25 mouse cellular contexts compared by ENCODE assay signal in the genomic region with DNA sequence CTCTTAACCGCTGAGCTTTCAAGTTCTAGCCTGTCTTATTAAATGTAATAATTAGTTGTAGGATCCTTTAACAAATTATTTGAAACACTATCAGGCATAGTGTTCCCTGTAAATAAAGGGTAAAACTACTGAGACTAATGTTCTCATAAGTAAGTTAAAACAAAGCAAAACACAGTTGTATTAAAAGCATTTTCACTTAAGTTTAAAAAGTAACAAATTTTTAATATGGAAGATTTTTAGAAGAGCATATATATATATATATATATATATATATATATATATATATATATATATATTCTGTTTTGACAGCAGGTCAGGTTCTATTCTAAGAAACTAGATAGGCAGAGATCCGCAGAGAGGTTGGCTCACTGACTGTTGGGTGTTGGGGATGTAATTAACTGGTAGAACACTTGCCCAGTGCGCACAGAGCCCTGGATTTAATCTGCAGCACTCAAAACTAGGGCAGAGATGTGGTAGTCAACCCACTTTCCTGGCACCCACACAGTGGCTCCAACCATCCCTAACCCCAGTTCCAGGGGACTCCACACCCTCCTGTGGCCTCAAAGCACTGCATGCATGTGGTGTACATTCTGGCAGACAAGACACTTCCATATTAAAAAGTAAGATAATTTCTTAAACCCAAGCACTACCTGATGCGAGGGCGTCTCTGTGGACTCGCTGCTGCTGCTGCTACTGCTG. TPM values are rescaled to one million over a fixed set of nuclear protein-coding genes. Genes with fewer than 3 reads are reported as not detected.
DNase-seq lines count a peak whose midpoint lies in the region; ATAC-seq and TF ChIP-seq lines count a peak whose summit lies in the region.
"Had no signal": no experiment of that assay in that cellular context is flagged by ENCODE, and none has a peak within 500 bp of the region (broad histone marks: within the 10 kb centered on the region; RNA-seq: fewer than 3 reads in every experiment).

No protein-coding gene starts in this region.

- H3K9ac ChIP-seq in intestine, embryonic 14.5 days (ENCODE audit: low read length) = no peak overlapping the region
- no peak overlapping the region for H3K9ac ChIP-seq in intestine, embryonic 15.5 days
- H3K9ac ChIP-seq: embryonic facial prominence, embryonic 13.5 days; embryonic facial prominence, embryonic 15.5 days; forebrain, embryonic 12.5 days had no signal

- in situ Hi-C loops in Patski (cut with MboI; ENCODE audit: low pct_unique_long_range_greater_than_20kb) = no loop called here

- WGBS in intestine, embryonic 14.5 days = 97% methylated on average over 6 of the region's 6 CpGs
- 97% methylated on average over 6 of the region's 6 CpGs for WGBS in intestine, embryonic 15.5 days

- peak; percentile 3 for TF ChIP-seq CTCF in Patski (IDR thresholded peaks at IDR 0.05)

- H3K36me3 ChIP-seq in intestine, embryonic 14.5 days (ENCODE audit: control insufficient read depth, insufficient read depth, low read length) = peaks cover 94% of the 10 kb centered on the region
- H3K36me3 ChIP-seq in intestine, embryonic 15.5 days = peaks cover 58% of the 10 kb centered on the region

- no peak overlapping the region for H3K27ac ChIP-seq in intestine, embryonic 14.5 days (ENCODE audit: low read depth)
- H3K27ac ChIP-seq in intestine, embryonic 15.5 days = no peak overlapping the region
- H3K27ac ChIP-seq: embryonic facial prominence, embryonic 13.5 days; embryonic facial prominence, embryonic 15.5 days; forebrain, embryonic 10.5 days; forebrain, embryonic 12.5 days had no signal

- no peak for DNase-seq in frontal cortex, postnatal 10 days (ENCODE audit: low spot score in 2 of 2)
- DNase-seq in intestine, embryonic 14.5 days (ENCODE audit: low spot score) = peak; percentile 43
- DNase-seq in Patski (ENCODE audit: low read depth, low spot score) = no peak
- DNase-seq in kidney, postnatal 25 days = no peak
- DNase-seq: adrenal gland, adult 2 months; adrenal gland, postnatal 10 days; adrenal gland, postnatal 25 days; cerebellum, adult 11 months; cerebellum, adult 18-20 months; cerebellum, adult 8-10 months; cerebellum, adult 9-11 months; cerebellum, postnatal 14 days; cerebellum, postnatal 36 days; embryo, embryonic 11 days had no signal

- POLR2A ChIA-PET in Patski (lab: Charles Lee) = no interaction called here

- no peaks in the 10 kb centered on the region for H3K27me3 ChIP-seq in intestine, embryonic 14.5 days (replicated peaks; ENCODE audit: control insufficient read depth, insufficient read depth, low read length)
- no peaks in the 10 kb centered on the region for H3K27me3 ChIP-seq in intestine, embryonic 15.5 days (replicated peaks)
- no peaks in the 10 kb centered on the region for H3K27me3 ChIP-seq in Patski
- H3K27me3 ChIP-seq: embryonic facial prominence, embryonic 13.5 days; embryonic facial prominence, embryonic 15.5 days; forebrain, embryonic 12.5 days had no signal

- no peak overlapping the region for H3K4me3 ChIP-seq in intestine, embryonic 14.5 days (ENCODE audit: low read depth, low read length)
- H3K4me3 ChIP-seq in intestine, embryonic 15.5 days (replicated peaks) = no peak overlapping the region
- H3K4me3 ChIP-seq: embryonic facial prominence, embryonic 13.5 days; embryonic facial prominence, embryonic 15.5 days; erythroblast, embryonic 14.5 days; forebrain, embryonic 10.5 days; forebrain, embryonic 12.5 days had no signal

- H3K4me1 ChIP-seq in intestine, embryonic 14.5 days (replicated peaks; ENCODE audit: control insufficient read depth, insufficient read depth, low read length) = no peaks in the 10 kb centered on the region
- no peaks in the 10 kb centered on the region for H3K4me1 ChIP-seq in intestine, embryonic 15.5 days (replicated peaks)
- H3K4me1 ChIP-seq: embryonic facial prominence, embryonic 13.5 days; embryonic facial prominence, embryonic 15.5 days; forebrain, embryonic 10.5 days; forebrain, embryonic 12.5 days had no signal

- peak; percentile 73 for ATAC-seq in frontal cortex, adult (ENCODE audit: low TSS enrichment)
- no peak for ATAC-seq in intestine, embryonic 14.5 days (replicated peaks; ENCODE audit: low FRiP score, low TSS enrichment, low read depth)
- no peak for ATAC-seq in intestine, embryonic 15.5 days
- ATAC-seq in Patski = no peak
- ATAC-seq in CD4-positive, CD25-positive, alpha-beta regulatory T cell, adult 4 months = no peak
- ATAC-seq: activated CD4-positive, CD25-positive, alpha-beta regulatory T cell, adult 4 months; forebrain, embryonic 14.5 days; forebrain, embryonic 16.5 days had no signal

- H3K4me2 ChIP-seq in intestine, embryonic 14.5 days (ENCODE audit: low read length) = no peak overlapping the region
- no peak overlapping the region for H3K4me2 ChIP-seq in intestine, embryonic 15.5 days (replicated peaks)
- H3K4me2 ChIP-seq: embryonic facial prominence, embryonic 13.5 days; embryonic facial prominence, embryonic 15.5 days; forebrain, embryonic 12.5 days had no signal

- H3K9me3 ChIP-seq in intestine, embryonic 14.5 days (ENCODE audit: control insufficient read depth, low read length) = no peaks in the 10 kb centered on the region
- H3K9me3 ChIP-seq in intestine, embryonic 15.5 days = no peaks in the 10 kb centered on the region
- H3K9me3 ChIP-seq: embryonic facial prominence, embryonic 13.5 days; embryonic facial prominence, embryonic 15.5 days; forebrain, embryonic 10.5 days; forebrain, embryonic 12.5 days had no signal

- CTCF ChIA-PET in Patski (lab: Charles Lee) = interaction anchor here (1.0 to 1.3 kb wide), 2 partner anchors 8 to 11 kb away, joined by 3 to 6 read pairs; no protein-coding TSS in a partner anchor

RNA-seq across cellular contexts. Expression of a gene that starts 16.2 kb away (rescaled TPM):
- 39.7 and 46.7 TPM in 2 replicates for polyA plus RNA-seq in intestine, embryonic 14.5 days (2014; fragmentation: Nextera tagmentation; extraction: Ambion mirVana)
- polyA plus RNA-seq in intestine, embryonic 15.5 days (2015; fragmentation: Nextera tagmentation; extraction: Ambion mirVana) = 34.0 and 35.1 TPM in 2 replicates
- polyA plus RNA-seq in Patski (2021) = 64.0 TPM
- polyA plus RNA-seq in CD4-positive, CD25-positive, alpha-beta regulatory T cell, adult 4 months (2017; shearing (Covaris generic)) = 10 to 100 TPM; 47.3 to 54.7 TPM

RNA-seq across cellular contexts. Expression of a gene that starts 51.8 kb away (rescaled TPM):
- 10.8 and 12.6 TPM in 2 replicates for polyA plus RNA-seq in intestine, embryonic 14.5 days (2014; fragmentation: Nextera tagmentation; extraction: Ambion mirVana)
- 11.7 and 11.8 TPM in 2 replicates for polyA plus RNA-seq in intestine, embryonic 15.5 days (2015; fragmentation: Nextera tagmentation; extraction: Ambion mirVana)
- 19.4 TPM for polyA plus RNA-seq in Patski (2021)
- 1 to 10 TPM; 2.1 to 2.8 TPM for polyA plus RNA-seq in CD4-positive, CD25-positive, alpha-beta regulatory T cell, adult 4 months (2017; shearing (Covaris generic))
- polyA plus RNA-seq: erythroblast, embryonic 14.5 days had no signal
